28 mouse cellular contexts compared by ENCODE assay signal in the genomic region with DNA sequence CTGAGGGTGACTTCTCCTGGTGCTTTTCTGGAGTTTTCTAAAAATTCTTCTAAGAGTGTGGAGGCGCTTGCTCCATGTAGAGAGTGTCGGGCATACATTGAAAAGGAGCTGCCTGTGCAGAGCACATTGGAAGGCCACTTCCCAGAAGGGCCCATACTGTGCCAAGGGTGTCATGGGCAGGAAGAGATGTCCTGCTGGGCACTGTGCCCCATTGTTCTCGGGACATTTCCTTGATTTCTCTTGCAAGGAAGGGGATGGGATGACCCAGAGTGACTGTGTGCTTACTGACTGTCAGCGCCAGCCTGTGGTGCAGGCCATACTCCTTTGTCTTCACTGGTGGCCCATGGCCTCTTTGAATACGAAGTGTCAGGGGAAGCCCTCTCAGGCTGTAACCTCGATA. TPM values are rescaled to one million over a fixed set of nuclear protein-coding genes. Genes with fewer than 3 reads are reported as not detected.
"Had no signal": no experiment of that assay in that cellular context is flagged by ENCODE, and none has a peak within 500 bp of the region (broad histone marks: within the 10 kb centered on the region; RNA-seq: fewer than 3 reads in every experiment).

No protein-coding gene starts in this region.

- H3K27ac ChIP-seq: heart, adult 2 months; heart, embryonic 13.5 days; heart, embryonic 15.5 days; hindbrain, embryonic 13.5 days; hindbrain, embryonic 15.5 days; hindbrain, postnatal 0 days; layer of hippocampus, adult 2 months; left cerebral cortex, adult 2 months; limb, embryonic 10.5 days; limb, embryonic 12.5 days had no signal

- H3K4me1 ChIP-seq: heart, embryonic 13.5 days; heart, embryonic 15.5 days; hindbrain, embryonic 13.5 days; hindbrain, embryonic 15.5 days; limb, embryonic 10.5 days; limb, embryonic 12.5 days had no signal

- H3K9me3 ChIP-seq: heart, embryonic 13.5 days; heart, embryonic 15.5 days; hindbrain, embryonic 13.5 days; hindbrain, embryonic 15.5 days; limb, embryonic 10.5 days; limb, embryonic 12.5 days had no signal

- H3K4me3 ChIP-seq: heart, adult 2 months; heart, embryonic 13.5 days; heart, embryonic 15.5 days; hindbrain, embryonic 13.5 days; hindbrain, embryonic 15.5 days; layer of hippocampus, adult 2 months; left cerebral cortex, adult 2 months; limb, embryonic 10.5 days; limb, embryonic 12.5 days had no signal

- H3K4me2 ChIP-seq: heart, embryonic 11.5 days; heart, embryonic 13.5 days; heart, embryonic 15.5 days; hindbrain, embryonic 13.5 days; hindbrain, embryonic 15.5 days; limb, embryonic 12.5 days had no signal

- H3K9ac ChIP-seq: heart, embryonic 13.5 days; heart, embryonic 15.5 days; hindbrain, embryonic 13.5 days; hindbrain, embryonic 15.5 days; limb, embryonic 12.5 days had no signal

- DNase-seq: gastrocnemius, postnatal 14 days; gastrocnemius, postnatal 36 days; heart, adult 2 months; heart, postnatal 14 days; heart, postnatal 36 days; kidney, adult 11 months; kidney, adult 2 months; kidney, postnatal 10 days; kidney, postnatal 25 days; kidney, postnatal 4 days; liver had no signal

- ATAC-seq: hindbrain, postnatal 0 days; intestine, embryonic 16.5 days had no signal

- H3K36me3 ChIP-seq: heart, embryonic 13.5 days; heart, embryonic 15.5 days; hindbrain, embryonic 13.5 days; hindbrain, embryonic 15.5 days; limb, embryonic 10.5 days; limb, embryonic 12.5 days had no signal

- H3K27me3 ChIP-seq: heart, embryonic 13.5 days; heart, embryonic 15.5 days; hindbrain, embryonic 13.5 days; hindbrain, embryonic 15.5 days; limb, embryonic 12.5 days had no signal

RNA-seq across cellular contexts. Expression of a gene that starts 0.6 kb away (rescaled TPM):
- polyA plus RNA-seq: heart, adult 2 months; heart, embryonic 11.5 days; heart, embryonic 13.5 days; heart, embryonic 15.5 days; heart, postnatal 0 days; hindbrain, embryonic 11.5 days; hindbrain, embryonic 13.5 days; hindbrain, embryonic 15.5 days; hindbrain, postnatal 0 days; intestine, embryonic 14.5 days; intestine, embryonic 16.5 days; kidney, adult 2 months; kidney, embryonic 14.5 days; kidney, embryonic 16.5 days; limb, embryonic 10.5 days; limb, embryonic 12.5 days; limb, embryonic 14.5 days had no signal
